Mouse (Mus musculus) cerebellum, adult 9-11 months (tissue): ENCODE data around the gene Sult5a1.
A peak's percentile ranks its signal among the peaks of the same experiment; 100 is the strongest.
"Not testable (repeated sequence)": the region's sequence is repeated elsewhere in the genome, so short reads cannot be mapped to it uniquely, and the experiment has no call there.

Experiments used
- DNase-seq: peaks from one replicate; pipeline ENCODE4 v3.0.0; 2022

The Sult5a1 gene

DNA sequence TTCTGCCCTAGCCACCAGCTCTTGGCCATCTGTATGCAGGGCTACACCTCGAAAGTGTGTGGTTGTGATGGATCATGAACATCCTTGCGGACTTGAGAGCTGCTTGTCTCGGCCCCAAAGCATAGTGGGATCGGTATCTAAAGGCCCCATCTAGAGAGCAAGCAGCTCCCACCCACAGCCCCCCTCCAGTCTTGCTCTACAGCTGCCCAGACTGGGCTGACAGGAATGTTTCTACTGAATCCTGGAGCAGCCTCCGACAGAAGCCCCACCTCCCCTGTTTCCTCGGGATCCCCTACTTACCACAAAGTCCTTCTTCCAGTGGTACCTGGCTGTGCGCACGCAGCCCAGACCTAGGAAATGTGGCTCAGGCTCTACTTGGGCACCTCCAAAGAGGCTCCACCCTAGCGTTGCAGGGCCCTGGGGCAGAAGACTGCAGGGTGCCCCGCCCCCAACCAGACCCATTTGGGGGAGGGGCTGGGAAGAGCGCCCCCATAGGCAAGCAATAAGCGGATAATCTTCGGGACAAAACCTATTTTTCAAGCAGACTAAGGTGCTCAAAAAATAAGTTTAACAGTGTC lies at the start of gene Sult5a1:
Sult5a1 (minus strand) TSS at position 428 of the 578 bp plus-strand sequence.
- DNase-seq: no peak

DNA sequence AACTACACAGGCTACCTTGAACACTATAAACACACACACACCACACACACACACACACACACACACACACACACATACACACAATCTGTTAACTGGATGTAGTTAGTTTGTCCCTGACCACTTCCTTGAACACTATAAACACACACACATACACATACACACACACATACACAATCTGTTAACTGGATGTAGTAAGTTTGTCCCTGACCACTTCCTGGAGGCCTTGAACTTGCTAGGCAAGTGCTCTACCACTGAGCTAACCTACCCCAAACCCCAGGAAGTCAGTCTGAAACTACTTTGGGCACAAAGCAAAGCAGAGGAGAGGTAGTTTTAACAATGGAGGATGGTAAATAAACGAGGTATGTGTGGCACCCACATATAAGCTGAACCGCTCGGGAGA lies 45.5 kb upstream of the Sult5a1 start:
- no peak for DNase-seq

- DNase-seq: peak; percentile 52
Observed at GRCm38 (mm10) chr8:123202288-123202687, 44.2 kb upstream of the Sult5a1 start.

DNA sequence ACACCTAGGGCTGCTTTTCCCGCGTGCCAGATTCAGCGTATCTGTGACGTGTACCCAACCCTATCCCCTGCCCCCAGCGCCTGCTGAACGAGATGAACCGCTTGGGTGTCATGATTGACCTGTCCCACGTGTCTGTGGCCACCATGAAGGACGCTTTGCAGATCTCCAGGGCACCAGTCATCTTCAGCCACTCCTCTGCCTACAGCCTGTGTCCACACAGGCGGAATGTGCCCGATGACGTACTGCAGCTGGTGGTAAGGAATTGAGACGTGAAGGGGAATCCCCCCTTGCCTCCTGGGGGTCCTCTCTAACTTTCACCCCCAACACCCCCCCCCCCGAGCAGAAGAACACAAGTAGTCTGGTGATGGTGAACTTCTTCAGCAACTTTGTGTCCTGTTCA lies 41.7 kb upstream of the Sult5a1 start:
- DNase-seq: no peak

DNA sequence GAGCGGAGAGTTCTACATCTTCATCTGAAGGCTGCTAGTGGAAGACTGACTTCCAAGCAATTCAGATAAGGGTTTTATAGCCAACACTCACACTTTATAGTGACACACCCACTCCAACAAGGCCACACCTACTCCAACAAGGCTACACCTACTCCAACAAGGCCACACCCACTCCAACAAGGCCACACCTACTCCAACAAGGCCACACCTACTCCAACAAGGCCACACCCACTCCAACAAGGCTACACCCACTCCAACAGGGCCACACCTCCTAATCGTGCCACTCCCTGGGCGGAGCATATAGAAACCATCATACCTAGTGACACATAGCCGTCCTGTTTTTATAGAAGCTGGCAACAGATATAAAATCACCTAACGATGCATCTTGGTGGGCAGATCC lies 38.9 kb upstream of the Sult5a1 start:
- not testable (repeated sequence) for DNase-seq

DNA sequence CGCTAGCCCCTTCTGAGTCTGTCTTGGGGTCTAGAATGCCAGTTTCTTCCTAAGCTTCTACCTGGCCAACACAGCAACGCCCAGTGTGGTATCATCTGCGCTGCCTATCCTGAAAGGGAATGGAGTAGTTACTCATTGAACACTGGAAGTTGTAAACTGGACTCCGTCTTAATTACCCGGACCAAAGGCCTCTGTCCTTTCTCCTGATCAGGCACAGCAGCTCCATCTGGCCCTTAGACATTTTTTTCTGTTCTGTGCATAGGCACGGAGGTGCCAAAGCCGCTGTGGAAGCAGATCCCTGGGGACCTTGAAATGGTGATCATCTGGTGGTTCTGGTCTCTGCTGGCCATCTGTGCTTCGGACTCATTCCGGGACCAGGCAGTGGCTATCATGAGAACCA lies 35.7 kb upstream of the Sult5a1 start:
- DNase-seq: no peak

- DNase-seq: no peak
Observed at GRCm38 (mm10) chr8:123191908-123192307, 33.8 kb upstream of the Sult5a1 start.

DNA sequence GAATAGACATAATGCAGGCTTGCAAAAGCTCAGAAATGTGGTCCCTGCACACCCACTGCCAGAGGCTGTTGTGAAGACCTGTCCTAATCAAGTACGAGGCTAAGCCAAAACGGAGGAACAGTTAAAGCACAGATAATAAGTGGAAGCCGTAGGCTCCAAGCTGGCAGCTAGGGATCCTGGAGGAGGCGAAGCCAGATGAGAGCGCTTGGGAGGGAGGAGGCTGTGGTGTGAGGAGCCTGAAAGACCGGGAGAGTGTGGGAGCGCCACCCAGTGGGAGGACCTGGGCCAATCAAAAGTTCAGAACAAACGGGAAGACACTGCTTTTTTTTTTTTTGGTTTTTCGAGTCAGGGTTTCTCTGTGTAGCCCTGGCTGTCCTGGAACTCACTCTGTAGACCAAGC lies 32.6 kb upstream of the Sult5a1 start:
- DNase-seq: peak; percentile 40

DNA sequence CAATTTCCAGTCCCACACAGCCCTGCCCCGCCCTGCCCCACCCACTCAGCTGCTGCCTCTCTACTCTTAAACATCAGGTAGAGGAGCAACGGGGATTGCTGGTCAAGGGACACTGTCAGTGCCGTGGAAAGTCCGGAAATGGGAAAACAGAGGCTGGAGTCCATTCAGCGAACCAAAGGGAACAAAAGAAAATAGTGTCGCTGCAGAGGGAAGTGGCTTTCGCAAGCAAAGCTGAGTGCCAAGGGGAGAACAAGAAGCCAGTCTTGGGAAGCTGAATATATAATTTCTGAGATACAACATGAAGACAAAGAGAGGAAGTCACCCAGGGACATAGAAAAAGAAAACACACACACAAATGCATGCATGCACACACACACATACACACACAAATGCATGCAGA lies 30.7 kb upstream of the Sult5a1 start:
- DNase-seq: no peak

GRCm38 (mm10) chr8:123188006-123188405 lies 29.9 kb upstream of the Sult5a1 start:
- no peak for DNase-seq

GRCm38 (mm10) chr8:123185566-123186409 lies 27.7 kb upstream of the Sult5a1 start, which contains the start of gene Dpep1:
Gene Dpep1 (plus strand): TSS chr8:123186242.
- DNase-seq: no peak

- DNase-seq: no peak
Observed at GRCm38 (mm10) chr8:123181391-123181790, 23.3 kb upstream of the Sult5a1 start.

GRCm38 (mm10) chr8:123156070-123156773 lies 1.9 kb downstream of the Sult5a1 start:
- DNase-seq: no peak

- DNase-seq: no peak
Observed at GRCm38 (mm10) chr8:123155177-123155576, 2.9 kb downstream of the Sult5a1 start.

DNA sequence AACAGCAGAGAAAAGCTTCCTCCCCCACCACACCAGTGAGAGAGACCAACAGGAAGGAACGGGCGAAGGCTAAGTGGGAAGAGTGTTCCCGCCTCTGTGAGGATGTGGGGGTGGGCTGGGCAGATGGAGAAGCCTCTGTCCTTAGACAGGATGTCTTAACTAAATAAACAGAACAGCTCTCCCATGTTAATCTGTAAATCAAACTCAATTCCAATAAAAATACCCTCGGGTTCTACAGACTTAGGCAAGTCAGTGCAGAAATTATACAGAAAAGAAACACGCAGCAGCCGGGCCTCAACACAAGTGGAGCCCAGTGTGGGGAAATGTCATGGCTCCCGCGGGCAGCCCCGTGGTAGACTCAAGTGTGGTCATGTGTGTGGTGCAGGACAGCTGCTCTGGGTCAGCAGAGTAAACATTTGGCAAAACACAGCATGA lies 7.4 kb downstream of the Sult5a1 start:
- DNase-seq: no peak

DNA sequence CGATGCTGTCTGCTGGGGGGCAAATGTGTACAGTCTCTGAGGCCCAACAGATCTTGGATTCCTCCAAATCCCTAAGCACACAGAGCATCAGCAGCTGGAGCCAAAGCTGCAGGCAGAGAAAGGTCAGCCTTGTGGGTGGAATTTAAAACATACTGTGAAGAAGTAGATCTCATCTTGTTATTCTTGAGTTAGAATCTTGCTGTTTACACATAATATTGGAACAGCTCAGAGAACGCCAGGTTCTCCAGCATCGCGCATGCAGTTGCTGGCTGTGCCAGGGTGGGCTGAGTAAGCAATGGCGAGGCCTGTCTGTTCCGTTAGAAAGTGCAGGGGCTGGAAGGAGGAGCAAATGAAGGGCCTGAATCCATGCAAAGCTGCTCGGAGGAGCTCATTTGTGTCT lies 11.7 kb downstream of the Sult5a1 start:
- DNase-seq: no peak

DNA sequence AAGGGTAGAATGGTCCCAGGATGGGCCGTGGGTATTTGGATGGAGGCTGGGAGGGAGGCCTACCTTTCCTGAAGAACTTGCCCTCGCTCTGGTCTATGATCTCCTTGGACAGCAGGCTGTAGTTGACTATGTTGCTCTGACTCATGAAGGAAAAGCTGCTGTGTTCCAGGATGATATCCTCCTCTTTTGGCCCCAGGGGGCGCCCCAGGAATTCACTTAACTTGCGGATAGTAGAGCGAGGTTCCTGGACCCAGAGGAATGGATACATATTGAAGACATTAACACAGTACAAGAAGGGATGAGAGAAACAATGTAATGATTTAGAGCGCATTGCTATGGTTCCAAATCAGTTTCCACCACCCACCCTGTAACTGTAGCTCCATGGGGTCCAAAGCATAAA lies 12.8 kb downstream of the Sult5a1 start:
- no peak for DNase-seq

GRCm38 (mm10) chr8:123141741-123142462 lies 16.2 kb downstream of the Sult5a1 start:
- peak; percentile 83 for DNase-seq

GRCm38 (mm10) chr8:123138741-123139140 lies 19.4 kb downstream of the Sult5a1 start:
- no peak for DNase-seq

DNA sequence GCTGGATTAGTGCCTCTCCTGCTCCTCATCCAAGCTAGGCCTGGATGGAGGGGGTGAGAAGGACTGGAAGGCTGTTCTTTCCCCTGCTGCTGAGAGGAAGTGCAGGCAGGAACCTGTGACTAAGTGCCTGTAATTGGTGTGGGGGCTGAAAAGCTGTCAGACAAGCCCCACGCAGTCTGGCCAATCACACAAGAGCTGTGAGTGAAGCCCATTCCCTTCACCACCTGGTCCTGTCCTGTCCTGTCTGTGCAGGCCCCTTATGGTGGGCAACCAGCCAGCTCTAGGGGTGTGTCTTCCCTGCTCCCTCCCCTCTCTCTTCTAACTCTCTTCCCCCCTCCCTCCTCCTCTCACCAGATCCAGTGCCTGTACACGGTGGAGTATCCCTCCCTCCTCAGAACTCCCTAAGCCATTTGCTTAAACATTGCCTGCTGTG lies 20.5 kb downstream of the Sult5a1 start:
- no peak for DNase-seq

DNA sequence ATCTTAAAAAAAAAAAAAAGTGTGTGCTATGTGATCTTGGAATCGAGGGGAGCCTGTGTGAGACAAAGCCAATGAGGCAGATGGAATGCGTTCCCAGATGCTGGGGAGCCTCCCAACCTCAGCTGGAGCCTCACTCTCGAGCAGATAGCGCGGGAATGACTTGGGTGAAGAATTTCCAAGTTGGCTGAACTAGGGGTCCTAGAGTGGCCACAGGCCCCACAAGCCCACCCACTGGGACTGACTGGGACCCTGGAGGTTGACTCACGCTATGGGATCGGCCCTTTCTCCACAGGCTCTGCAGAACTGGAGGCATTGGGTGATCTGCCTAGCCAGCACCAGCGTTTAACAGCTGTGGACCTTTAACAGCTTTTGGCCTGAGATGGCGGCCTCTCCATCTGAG lies 21.8 kb downstream of the Sult5a1 start:
- DNase-seq: no peak

GRCm38 (mm10) chr8:123135806-123136205 lies 22.3 kb downstream of the Sult5a1 start:
- no peak for DNase-seq

GRCm38 (mm10) chr8:123135406-123135805 lies 22.7 kb downstream of the Sult5a1 start:
- DNase-seq: no peak
